Mouse (Mus musculus) myocyte (in vitro differentiated cells): ENCODE results near the gene BC107364.
"Not testable (repeated sequence)": the region's sequence is repeated elsewhere in the genome, so short reads cannot be mapped to it uniquely, and the experiment has no call there.

Experiments used
- CEBPB ChIP-seq: IDR thresholded peaks from 2 replicates; pipeline ENCODE4 v1.6.1; 2011; ENCODE audit warnings: mild to moderate bottlenecking, moderate library complexity; ENCODE audit not compliant: poor library complexity, insufficient read depth, severe bottlenecking
- E2F4 ChIP-seq: IDR thresholded peaks from one replicate; pipeline ENCODE4 v1.6.1; 2011; ENCODE audit warnings: mild to moderate bottlenecking, control low read depth, moderate library complexity; ENCODE audit not compliant: insufficient read depth
- MAX ChIP-seq: IDR thresholded peaks from one replicate; pipeline ENCODE4 v1.6.1; 2011; ENCODE audit warnings: low read depth, mild to moderate bottlenecking, control low read depth
- MYOD1 ChIP-seq, 3 experiments: IDR thresholded peaks; one replicate each; pipeline ENCODE4 v1.6.1; 2011; ENCODE audit warnings: control low read depth in 2 of 3, low read depth in 2 of 3, mild to moderate bottlenecking in 2 of 3, moderate library complexity in 1 of 3; ENCODE audit not compliant: insufficient read length in 2 of 3, control insufficient read depth in 1 of 3
- MYOG ChIP-seq, 3 experiments: IDR thresholded peaks; one replicate each; pipeline ENCODE4 v1.6.1; 2011; ENCODE audit warnings: control low read depth in 2 of 3, low read depth in 2 of 3, mild to moderate bottlenecking in 2 of 3; ENCODE audit not compliant: insufficient read length in 2 of 3, control insufficient read depth in 1 of 3, insufficient read depth in 1 of 3
- POLR2A ChIP-seq: IDR thresholded peaks from one replicate; pipeline ENCODE4 v1.6.1; 2011; ENCODE audit warnings: low read depth, mild to moderate bottlenecking, control low read depth, moderate library complexity; ENCODE audit not compliant: insufficient read length
- POLR2AphosphoS2 ChIP-seq: IDR thresholded peaks from one replicate; pipeline ENCODE4 v1.6.1; 2011; ENCODE audit warnings: low read depth, control low read depth; ENCODE audit not compliant: insufficient read length
- TCF12 ChIP-seq: IDR thresholded peaks from one replicate; pipeline ENCODE4 v1.6.1; 2011; ENCODE audit warnings: mild to moderate bottlenecking, control low read depth; ENCODE audit not compliant: poor library complexity, insufficient read depth, severe bottlenecking
- USF1 ChIP-seq: IDR thresholded peaks from one replicate; pipeline ENCODE4 v1.6.1; 2011; ENCODE audit warnings: low read depth, mild to moderate bottlenecking, control low read depth, moderate library complexity

- TF ChIP-seq MYOG (IDR thresholded peaks at IDR 0.05; ENCODE audit: control insufficient read depth in 1 of 3, insufficient read depth in 1 of 3, insufficient read length in 2 of 3, low read depth in 2 of 3); POLR2A; E2F4; CEBPB; POLR2AphosphoS2; TCF12; USF1; MYOD1 (IDR thresholded peaks at IDR 0.05; ENCODE audit: control insufficient read depth in 1 of 3, insufficient read length in 2 of 3, low read depth in 2 of 3); MAX: not testable (repeated sequence)
Observed at GRCm38 (mm10) chr3:96460568-96460870, 8.4 kb upstream of the BC107364 start.
